Mouse (Mus musculus) hindbrain, embryonic 11.5 days (tissue): ENCODE data around the gene Eif4a1. TPM values are rescaled to one million over a fixed set of nuclear protein-coding genes. Genes with fewer than 3 reads are reported as not detected.
A peak's percentile ranks its signal among the peaks of the same experiment; 100 is the strongest.

Experiments
- ATAC-seq: fragments of 200-750 bp; cut with Nextera tagmentation; 2 replicates; pipeline ENCODE4 v1.8.0; 2017; ENCODE audit warnings: mild to moderate bottlenecking, moderate TSS enrichment, moderate library complexity; ENCODE audit not compliant: low FRiP score
- DNase-seq: peaks from one replicate; pipeline ENCODE4 v3.0.0-alpha.2; 2015; ENCODE audit warnings: low spot score
- H3K27ac ChIP-seq: fragments of 300-500 bp; sonication (generic); 2 replicates; pipeline ENCODE4 v1.5.1; 2014; ENCODE audit warnings: mild to moderate bottlenecking, low read depth, low read length
- H3K27me3 ChIP-seq: fragments of 300-500 bp; sonication (generic); 2 replicates; pipeline ENCODE4 v1.6.1; 2014; ENCODE audit warnings: mild to moderate bottlenecking, low read length, moderate library complexity, mixed read lengths; ENCODE audit not compliant: control insufficient read depth, insufficient read depth
- H3K36me3 ChIP-seq: fragments of 300-500 bp; sonication (generic); 2 replicates; pipeline ENCODE4 v1.6.1; 2014; ENCODE audit warnings: mild to moderate bottlenecking, low read length, moderate library complexity, mixed read lengths; ENCODE audit not compliant: control insufficient read depth, insufficient read depth
- H3K4me1 ChIP-seq: fragments of 300-500 bp; sonication (generic); replicated peaks from 2 replicates; pipeline ENCODE4 v1.6.1; 2014; ENCODE audit warnings: low read length, mixed read lengths; ENCODE audit not compliant: control insufficient read depth, insufficient read depth
- H3K4me2 ChIP-seq: fragments of 300-500 bp; sonication (generic); replicated peaks from 2 replicates; pipeline ENCODE4 v1.6.1; 2014; ENCODE audit warnings: mild to moderate bottlenecking, low read depth, low read length
- H3K4me3 ChIP-seq: fragments of 300-500 bp; sonication (generic); 2 replicates; pipeline ENCODE4 v1.5.1; 2014; ENCODE audit warnings: low read depth, low read length
- H3K9ac ChIP-seq: fragments of 300-500 bp; sonication (generic); 2 replicates; pipeline ENCODE4 v1.6.1; 2014; ENCODE audit warnings: low read depth, low read length
- H3K9me3 ChIP-seq: fragments of 300-500 bp; sonication (generic); 2 replicates; pipeline ENCODE4 v1.6.1; 2016; ENCODE audit warnings: low read length; ENCODE audit not compliant: control insufficient read depth
- WGBS: fragments of 180-500 bp; shearing (Covaris S2); extraction: QIAGEN DNeasy Blood & Tissue Kit; methylation state at CpG from one replicate; pipeline ENCODE4 v1.1.7; 2014; 5-methylcytosine and 5-hydroxymethylcytosine counted together
- polyA plus RNA-seq: library from polyadenylated mRNA; unstranded; fragments of >200 nt; fragmentation: Nextera tagmentation; extraction: Ambion mirVana; gene quantifications from 2 replicates; pipeline ENCODE4 v1.2.1, GENCODE M21; 2014

The Eif4a1 gene
- polyA plus RNA-seq, 1 experiment from 2014 or later, result 905 TPM

DNA sequence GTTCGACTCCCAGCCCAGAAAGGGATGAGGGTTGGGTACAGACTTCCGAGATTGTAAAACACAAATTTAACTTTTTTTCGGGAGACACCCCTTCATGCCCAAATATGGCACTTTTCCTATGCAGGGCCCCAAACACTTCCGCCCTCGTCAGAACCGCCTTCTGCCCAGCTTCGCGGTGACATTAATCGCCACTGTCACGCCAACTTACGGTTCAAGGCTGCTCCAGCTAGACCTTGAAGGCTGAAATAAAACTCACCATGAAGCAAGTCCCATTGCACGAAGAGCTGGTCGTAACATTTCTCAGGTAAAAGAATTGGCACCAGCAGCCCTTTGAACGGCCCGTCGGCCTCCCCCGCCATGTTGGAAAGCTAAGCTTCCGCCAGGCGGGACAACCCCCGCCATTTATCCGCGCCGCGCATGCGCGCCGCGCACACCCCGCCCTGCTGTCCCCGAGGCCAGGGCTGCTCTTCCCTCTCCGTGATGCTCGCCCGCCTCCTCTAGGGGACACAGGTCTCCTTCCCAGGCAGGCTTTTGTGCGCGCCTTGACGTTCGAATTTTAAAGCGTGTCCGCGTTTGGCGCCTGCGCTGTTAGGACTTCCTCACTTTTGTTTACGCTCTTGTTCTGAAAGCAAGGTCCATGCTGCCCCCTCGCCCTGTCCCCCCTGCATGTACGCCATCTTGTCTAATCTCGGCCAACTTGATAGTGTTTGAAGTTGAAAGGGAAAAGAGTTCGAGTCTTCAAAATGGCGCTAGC is 9.8 kb downstream of the Eif4a1 start, which contains the start of gene Mpdu1:
TSS of gene Mpdu1 (minus strand) at position 430 of the 754 bp plus-strand sequence.
- under 1% methylated on average over 48 of the region's 48 CpGs for WGBS
- ATAC-seq (peak; percentile 95), DNase-seq (peak; percentile 97)
- H3K4me3 ChIP-seq, result peak within 1 kb of the TSS; percentile 50
- no peaks in the 10 kb centered on the region for H3K27me3 ChIP-seq
- peak within 1 kb of the TSS; percentile 38 for H3K4me2 ChIP-seq
- H3K9ac ChIP-seq, result peak within 1 kb of the TSS; percentile 67
- peaks cover 4% of the 10 kb centered on the region; the same call in 1 of the 2 replicates for H3K4me1 ChIP-seq
- no peaks in the 10 kb centered on the region for H3K9me3 ChIP-seq
- peak within 1 kb of the TSS; percentile 79 for H3K27ac ChIP-seq
- H3K36me3 ChIP-seq, result peaks cover 9% of the 10 kb centered on the region; the same call in 1 of the 2 replicates

DNA sequence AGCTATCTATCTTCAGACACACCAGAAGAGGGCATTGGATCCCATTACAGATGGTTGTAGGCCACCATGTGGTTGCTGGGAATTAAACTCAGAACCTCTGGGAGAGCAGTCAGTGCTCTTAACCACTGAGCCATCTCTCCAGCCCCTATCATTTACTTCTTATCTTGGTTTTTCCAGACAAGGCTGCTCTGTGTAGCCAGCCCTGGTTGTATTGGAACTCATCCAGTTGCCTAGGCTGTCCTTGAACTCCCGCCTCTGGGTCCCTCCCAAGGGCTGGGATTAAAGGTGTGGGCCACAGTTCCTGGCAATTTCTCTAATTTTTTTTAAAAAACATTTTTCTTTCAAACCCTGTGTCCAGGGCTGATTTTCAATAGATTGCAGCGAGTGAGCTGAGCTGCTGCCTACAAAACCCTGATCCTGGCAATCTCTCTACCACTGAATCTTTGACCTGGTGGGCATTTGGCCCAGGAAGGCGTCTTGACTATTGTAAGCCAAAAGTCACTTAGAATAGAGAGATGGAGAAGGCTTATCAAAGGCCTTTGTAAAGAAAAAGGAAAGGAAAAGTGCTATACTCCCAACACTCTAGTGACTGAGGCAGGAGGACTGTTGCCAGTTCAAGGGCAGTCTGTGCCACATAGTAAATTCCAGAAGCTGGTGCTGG is 10.9 kb downstream of the Eif4a1 start:
- DNase-seq (no peak), ATAC-seq (no peak)
- Histone ChIP-seq H3K4me1 (peaks cover 4% of the 10 kb centered on the region; the same call in 1 of the 2 replicates), H3K27ac (peak overlapping the region; percentile 79; the same call in 1 of the 2 replicates), H3K27me3 (no peaks in the 10 kb centered on the region), H3K4me2 (peak overlapping the region; percentile 38), H3K9me3 (no peaks in the 10 kb centered on the region), H3K4me3 (peak overlapping the region; percentile 50), H3K36me3 (peaks cover 9% of the 10 kb centered on the region; the same call in 1 of the 2 replicates), H3K9ac (peak overlapping the region; percentile 67)
- 80% methylated on average over 3 of the region's 3 CpGs for WGBS

DNA sequence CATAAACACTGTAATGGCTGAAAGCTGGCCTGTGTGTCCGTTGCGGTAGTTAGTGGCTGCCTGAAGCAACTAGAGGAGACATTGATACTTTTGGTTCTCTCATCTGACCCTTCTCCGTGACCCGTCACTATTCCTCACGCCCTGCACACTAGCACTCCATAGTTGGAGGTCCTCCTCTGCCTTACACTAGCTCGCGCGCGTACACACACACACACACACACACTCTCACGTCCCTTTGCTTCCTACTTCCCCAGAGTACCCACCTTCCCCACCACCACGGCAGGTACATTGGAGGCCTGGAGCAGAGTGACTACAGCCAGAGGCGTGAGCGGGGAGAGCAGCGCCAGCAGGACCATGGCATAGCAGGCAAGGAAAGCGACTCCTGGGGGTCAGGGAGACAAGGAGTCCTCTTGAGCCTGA is 14.8 kb downstream of the Eif4a1 start:
- DNase-seq (no peak), ATAC-seq (no peak)
- no peak overlapping the region for H3K9ac ChIP-seq
- H3K4me1 ChIP-seq, result no peaks in the 10 kb centered on the region; the same call in 1 of the 2 replicates
- no peaks in the 10 kb centered on the region for H3K9me3 ChIP-seq
- no peaks in the 10 kb centered on the region for H3K27me3 ChIP-seq
- WGBS, result 84% methylated on average over 15 of the region's 15 CpGs
- no peak overlapping the region for H3K27ac ChIP-seq
- no peak overlapping the region for H3K4me2 ChIP-seq
- no peak overlapping the region for H3K4me3 ChIP-seq
- peaks cover 8% of the 10 kb centered on the region for H3K36me3 ChIP-seq

DNA sequence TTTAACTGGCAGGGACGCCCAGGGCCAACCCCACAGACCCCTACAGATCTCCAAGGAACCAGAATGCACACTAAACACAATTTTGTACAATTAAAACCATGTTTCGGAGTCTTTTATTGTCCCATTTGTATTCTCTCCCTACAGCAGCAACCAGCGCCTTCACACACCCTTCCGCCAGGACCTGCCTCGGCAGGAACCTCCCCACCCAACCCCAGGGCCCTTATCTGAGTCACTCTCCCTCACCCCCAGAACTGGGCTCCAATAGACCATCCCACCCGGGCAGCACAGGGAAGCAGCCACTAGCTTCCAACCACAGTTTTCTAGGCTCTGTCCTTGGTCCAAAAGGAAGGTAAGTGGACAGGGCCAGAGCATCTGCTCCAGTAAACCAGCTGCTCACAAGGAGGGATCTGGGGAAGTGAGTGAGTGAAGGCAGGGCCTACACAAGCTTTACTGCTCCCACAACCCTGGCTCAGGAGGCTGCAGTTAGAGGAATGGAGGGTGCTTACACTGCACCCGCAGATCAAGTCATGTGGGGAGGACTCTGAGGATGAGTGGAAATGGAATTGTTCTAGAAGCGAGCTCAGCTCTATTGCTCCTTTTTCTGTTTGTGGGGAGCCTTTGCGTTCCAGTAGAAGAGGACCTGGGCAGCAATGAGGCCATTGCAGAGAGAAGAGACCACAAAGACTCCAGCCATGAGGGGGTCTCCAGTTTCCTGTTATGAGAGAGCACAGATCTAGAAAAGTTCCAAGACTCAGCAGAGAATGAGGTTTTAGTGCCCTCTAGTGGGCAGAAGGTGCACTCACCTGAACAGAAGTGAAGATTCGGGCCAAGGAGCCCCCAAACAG is 15.4 kb downstream of the Eif4a1 start:
- Histone ChIP-seq H3K4me2 (no peak overlapping the region), H3K4me1 (no peaks in the 10 kb centered on the region; the same call in 1 of the 2 replicates), H3K4me3 (no peak overlapping the region), H3K27me3 (no peaks in the 10 kb centered on the region), H3K36me3 (peaks cover 11% of the 10 kb centered on the region), H3K9me3 (no peaks in the 10 kb centered on the region), H3K27ac (peak overlapping the region; percentile 14; the same call in 1 of the 2 replicates), H3K9ac (no peak overlapping the region)
- WGBS, result 82% methylated on average over 10 of the region's 10 CpGs
- DNase-seq (peak; percentile 80), ATAC-seq (no peak)

DNA sequence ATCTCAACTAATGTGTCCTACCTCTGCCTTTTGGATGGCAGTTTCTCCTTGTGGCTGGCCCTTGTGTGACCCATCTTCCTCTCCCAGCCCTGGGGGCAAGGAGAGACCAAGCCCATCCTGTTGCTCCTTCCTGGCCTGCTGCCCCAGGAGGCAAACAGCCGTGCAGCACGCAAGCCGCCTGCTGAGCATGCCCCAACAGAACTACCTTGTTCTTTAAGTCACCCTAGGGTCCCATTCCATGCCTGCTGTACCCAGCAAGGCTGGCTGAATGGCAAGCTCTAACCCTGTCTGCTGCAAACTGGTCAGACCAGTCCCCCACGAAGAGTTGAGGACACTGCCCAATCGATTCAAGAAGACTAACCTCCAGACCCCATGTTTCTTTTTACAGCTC is 16.2 kb downstream of the Eif4a1 start:
- Histone ChIP-seq H3K4me2 (no peak overlapping the region), H3K36me3 (peaks cover 15% of the 10 kb centered on the region), H3K9ac (no peak overlapping the region), H3K4me1 (no peaks in the 10 kb centered on the region; the same call in 1 of the 2 replicates), H3K27me3 (no peaks in the 10 kb centered on the region), H3K9me3 (no peaks in the 10 kb centered on the region), H3K27ac (no peak overlapping the region), H3K4me3 (no peak overlapping the region)
- WGBS, result 77% methylated on average over 5 of the region's 5 CpGs
- no peak for DNase-seq
- no peak for ATAC-seq

DNA sequence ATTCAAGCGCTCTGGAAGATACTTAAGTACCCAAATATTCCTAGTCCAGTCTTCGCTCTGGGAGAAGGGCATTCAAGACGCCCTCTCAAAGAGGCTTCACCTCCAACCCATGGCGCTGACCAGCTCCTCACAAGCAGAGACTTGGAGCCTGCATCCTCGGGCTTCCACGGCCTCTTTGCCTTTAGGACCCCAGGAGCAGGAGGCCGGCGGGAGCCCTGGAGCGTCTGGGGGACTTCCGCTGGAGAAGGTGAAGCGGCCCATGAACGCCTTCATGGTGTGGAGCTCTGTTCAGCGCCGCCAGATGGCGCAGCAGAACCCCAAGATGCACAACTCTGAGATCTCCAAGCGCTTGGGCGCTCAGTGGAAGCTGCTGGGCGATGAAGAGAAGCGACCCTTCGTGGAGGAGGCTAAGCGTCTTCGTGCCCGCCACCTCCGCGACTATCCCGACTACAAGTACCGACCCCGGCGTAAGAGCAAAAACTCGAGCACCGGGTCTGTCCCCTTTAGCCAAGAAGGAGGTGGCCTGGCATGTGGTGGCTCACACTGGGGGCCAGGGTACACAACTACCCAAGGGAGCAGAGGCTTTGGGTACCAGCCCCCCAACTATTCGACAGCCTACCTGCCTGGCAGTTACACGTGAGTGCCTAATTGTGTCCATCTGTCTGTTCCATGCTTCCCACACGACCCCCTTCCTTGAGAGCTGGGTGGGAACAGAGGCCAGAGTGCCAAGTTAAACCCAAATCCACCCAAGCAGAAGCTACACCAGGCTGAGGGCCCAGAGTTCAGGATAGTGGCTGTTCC is 16.8 kb downstream of the Eif4a1 start, which contains the start of gene Sox15:
TSS of gene Sox15 (plus strand) at position 51 of the 801 bp plus-strand sequence.
- H3K9ac ChIP-seq, result no peak within 1 kb of the TSS
- WGBS, result 24% methylated on average over 34 of the region's 34 CpGs
- no peak within 1 kb of the TSS for H3K27ac ChIP-seq
- peak; percentile 78 for ATAC-seq
- no peaks in the 10 kb centered on the region for H3K9me3 ChIP-seq
- peak; percentile 87 for DNase-seq
- H3K27me3 ChIP-seq, result no peaks in the 10 kb centered on the region
- peaks cover 21% of the 10 kb centered on the region for H3K36me3 ChIP-seq
- H3K4me2 ChIP-seq, result no peak within 1 kb of the TSS; the same call in none of the 2 replicates
- H3K4me3 ChIP-seq, result peak within 1 kb of the TSS; percentile 14; the same call in 1 of the 2 replicates
- H3K4me1 ChIP-seq, result no peaks in the 10 kb centered on the region; the same call in 1 of the 2 replicates

DNA sequence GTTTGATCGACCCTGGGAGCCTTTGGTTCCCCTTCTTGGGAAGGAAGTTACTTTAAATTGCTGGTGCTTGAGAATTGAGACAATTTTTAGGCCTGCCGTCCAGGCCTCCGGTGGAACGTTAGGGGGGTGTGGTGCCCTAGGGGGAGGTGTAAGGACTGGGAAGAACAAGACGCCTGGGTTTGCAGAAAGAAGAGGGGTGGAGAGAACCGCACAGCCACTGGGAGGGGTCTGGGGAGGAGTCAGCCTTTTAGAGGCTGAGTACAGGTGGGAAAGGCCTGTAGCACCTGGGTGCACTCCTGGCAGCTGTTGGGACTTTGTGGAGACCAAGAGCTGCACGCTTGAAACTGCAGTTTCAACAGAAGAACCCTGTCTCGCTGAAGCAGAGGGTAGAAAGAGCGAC is 17.5 kb downstream of the Eif4a1 start:
- Histone ChIP-seq H3K9me3 (no peaks in the 10 kb centered on the region), H3K4me1 (no peaks in the 10 kb centered on the region; the same call in 1 of the 2 replicates), H3K4me3 (no peak overlapping the region), H3K27ac (no peak overlapping the region), H3K9ac (no peak overlapping the region), H3K27me3 (no peaks in the 10 kb centered on the region), H3K36me3 (peaks cover 26% of the 10 kb centered on the region), H3K4me2 (no peak overlapping the region; the same call in 1 of the 2 replicates)
- WGBS, result 53% methylated on average over 9 of the region's 9 CpGs
- ATAC-seq (no peak), DNase-seq (no peak)
